Mouse (Mus musculus) layer of hippocampus, postnatal 14 days (tissue): ENCODE results near the gene Fads6. TPM values are rescaled to one million over a fixed set of nuclear protein-coding genes. Genes with fewer than 3 reads are reported as not detected.
A peak's percentile ranks its signal among the peaks of the same experiment; 100 is the strongest.

Source experiments
- DNase-seq, 2 experiments: peaks; one replicate each; pipeline ENCODE4 v3.0.0; 2021 to 2022; ENCODE audit warnings: low spot score in 2 of 2, mixed read lengths in 1 of 2
- long read RNA-seq, 2 experiments: library from polyadenylated mRNA; stranded (forward); transcript quantifications; one replicate each; pipeline ENCODE4 v2.0.0; 2021
- total RNA-seq, 2 experiments: library from RNA; stranded (reverse); gene quantifications; 2 replicates each; pipeline ENCODE4 v1.2.3; 2021

The Fads6 gene
- total RNA-seq, result 10 to 100 TPM in 1 of 2 experiments, 1 to 10 TPM in 1; 10.0 to 10.2 TPM
- long read RNA-seq, experiment 1, partial matches to known transcripts, result 0 of 1 reads
- long read RNA-seq, experiment 1, other reads (novel, unspliced or antisense), result 1 of 1 reads
- long read RNA-seq, experiment 2, partial matches to known transcripts, result 0 of 1 reads
- long read RNA-seq, experiment 2, other reads (novel, unspliced or antisense), result 1 of 1 reads

GRCm38 (mm10) chr11:115297214-115297826 lies at the start of gene Fads6:
Gene Fads6 (minus strand): TSS chr11:115297663.
- peak; percentile 54 to 55 for DNase-seq

- no peak for DNase-seq
These were observed 48.1 kb upstream of the Fads6 start for GRCm38 (mm10) chr11:115345515-115345914.

GRCm38 (mm10) chr11:115344967-115345366 lies 47.5 kb upstream of the Fads6 start:
- no peak for DNase-seq

GRCm38 (mm10) chr11:115341866-115342265 lies 44.4 kb upstream of the Fads6 start:
- DNase-seq, result no peak

- peak in 1 of 2 experiments; percentile 42 for DNase-seq
These were observed 43.8 kb upstream of the Fads6 start for GRCm38 (mm10) chr11:115341246-115341645.

GRCm38 (mm10) chr11:115337826-115338225 lies 40.4 kb upstream of the Fads6 start:
- DNase-seq, result no peak

- no peak for DNase-seq
These were observed 39.9 kb upstream of the Fads6 start for GRCm38 (mm10) chr11:115337350-115337749.

- no peak for DNase-seq
These were observed 38.7 kb upstream of the Fads6 start for GRCm38 (mm10) chr11:115336115-115336514.

- DNase-seq, result no peak
These were observed 37.8 kb upstream of the Fads6 start for GRCm38 (mm10) chr11:115335223-115335622.

- DNase-seq, result no peak
These were observed 37.1 kb upstream of the Fads6 start, which contains the start of gene Otop3 for GRCm38 (mm10) chr11:115334531-115334930. Gene Otop3 (plus strand): TSS chr11:115334731.

GRCm38 (mm10) chr11:115329339-115329738 lies 31.9 kb upstream of the Fads6 start:
- DNase-seq, result no peak

GRCm38 (mm10) chr11:115326730-115327129 lies 29.3 kb upstream of the Fads6 start:
- DNase-seq, result no peak

- no peak for DNase-seq
These were observed 25.9 kb upstream of the Fads6 start for GRCm38 (mm10) chr11:115323354-115323753.

GRCm38 (mm10) chr11:115321906-115322693 lies 24.6 kb upstream of the Fads6 start, which contains the start of gene Ush1g:
Gene Ush1g (minus strand): TSS chr11:115322041.
- DNase-seq, result peak in 1 of 2 experiments; percentile 33

- no peak for DNase-seq
These were observed 22.4 kb upstream of the Fads6 start for GRCm38 (mm10) chr11:115319704-115320383.

GRCm38 (mm10) chr11:115318245-115319027 lies 21.0 kb upstream of the Fads6 start:
- DNase-seq, result no peak

- no peak for DNase-seq
These were observed 19.7 kb upstream of the Fads6 start for GRCm38 (mm10) chr11:115317204-115317603.

- DNase-seq, result no peak
These were observed 16.8 kb upstream of the Fads6 start for GRCm38 (mm10) chr11:115314249-115314648.

- no peak for DNase-seq
These were observed 11.3 kb upstream of the Fads6 start for GRCm38 (mm10) chr11:115308781-115309180.

GRCm38 (mm10) chr11:115306863-115307262 lies 9.4 kb upstream of the Fads6 start, which contains the start of gene Otop2:
Gene Otop2 (plus strand): TSS chr11:115307163.
- DNase-seq, result no peak
